Mouse (Mus musculus): ENCODE results near the gene Tph2. TPM values are rescaled to one million over a fixed set of nuclear protein-coding genes. Genes with fewer than 3 reads are reported as not detected.

Gene Tph2
- total and polyA plus RNA-seq, 3 experiments, result not detected

DNA sequence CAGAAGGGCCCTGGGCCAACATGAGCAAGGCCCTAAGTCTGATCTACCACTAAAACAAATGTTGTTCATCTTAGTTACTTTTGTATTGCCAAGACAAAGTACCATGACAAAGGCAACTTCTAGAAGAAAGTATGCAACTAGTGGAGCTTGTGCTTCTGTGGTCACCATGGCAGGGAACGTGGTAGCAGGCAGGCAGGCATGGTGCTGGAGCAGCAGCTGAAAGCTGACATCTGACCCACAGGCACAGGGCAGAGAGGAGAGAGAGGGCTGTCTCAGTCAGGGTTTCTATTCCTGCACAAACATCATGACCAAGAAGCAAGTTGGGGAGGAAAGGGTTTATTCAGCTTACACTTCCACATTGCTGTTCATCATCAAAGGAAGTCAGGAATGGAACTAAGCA lies 56.9 kb downstream of the Tph2 start:
- 56% methylated on average over 1 of the region's 1 CpGs for WGBS
- no peak overlapping the region for H3K4me3 ChIP-seq
- TF ChIP-seq EP300 (IDR thresholded peaks at IDR 0.05; ENCODE audit: insufficient read depth, low read depth, low read length) (no peak), CTCF (IDR thresholded peaks at IDR 0.05) (no peak), POLR2A (IDR thresholded peaks at IDR 0.05; ENCODE audit: insufficient read depth, low read depth, low read length) (no peak)
- DNase-seq, result no peak
- H3K4me1 ChIP-seq (ENCODE audit: control insufficient read depth, insufficient read depth, low read length), result no peaks in the 10 kb centered on the region
- H3K27me3 ChIP-seq (ENCODE audit: control insufficient read depth, insufficient read depth, low read length), result no peaks in the 10 kb centered on the region
- H3K79me2 ChIP-seq (replicated peaks; ENCODE audit: control insufficient read depth, insufficient read depth, low read length), result no peaks in the 10 kb centered on the region
- H3K9ac ChIP-seq (ENCODE audit: low read depth, low read length), result no peak overlapping the region
- no peaks in the 10 kb centered on the region for H3K36me3 ChIP-seq (ENCODE audit: control insufficient read depth, insufficient read depth, low read length)
- no peak overlapping the region for H3K27ac ChIP-seq
- intact Hi-C loops (cut with DNase I), result no loop called here

DNA sequence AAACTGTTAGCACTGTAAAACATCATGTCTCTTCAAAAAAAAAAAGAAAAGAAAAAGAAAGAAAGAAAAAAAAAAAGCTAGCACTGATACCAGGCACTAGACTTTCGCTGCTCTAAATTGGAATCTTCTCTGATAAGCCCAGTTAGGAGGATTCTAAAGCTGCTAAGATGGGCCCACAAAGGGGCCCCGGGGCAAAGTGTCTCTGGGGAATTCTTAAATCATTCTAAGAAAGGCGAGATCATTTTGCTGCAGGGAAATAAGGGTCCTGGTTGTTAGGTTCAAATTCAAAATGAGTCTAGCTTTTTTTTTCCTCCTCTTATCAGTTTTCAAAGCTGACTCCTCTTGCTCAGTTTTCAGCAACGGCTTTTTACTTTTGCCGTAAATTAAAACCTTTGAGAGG lies 59.3 kb downstream of the Tph2 start:
- no peak overlapping the region for H3K4me3 ChIP-seq
- H3K9ac ChIP-seq (ENCODE audit: low read depth, low read length), result no peak overlapping the region
- H3K36me3 ChIP-seq (ENCODE audit: control insufficient read depth, insufficient read depth, low read length), result no peaks in the 10 kb centered on the region
- no peak for DNase-seq
- intact Hi-C loops (cut with DNase I), result no loop called here
- 35% methylated on average over 5 of the region's 5 CpGs for WGBS
- H3K4me1 ChIP-seq (ENCODE audit: control insufficient read depth, insufficient read depth, low read length), result no peaks in the 10 kb centered on the region
- no peaks in the 10 kb centered on the region for H3K79me2 ChIP-seq (replicated peaks; ENCODE audit: control insufficient read depth, insufficient read depth, low read length)
- no peaks in the 10 kb centered on the region for H3K27me3 ChIP-seq (ENCODE audit: control insufficient read depth, insufficient read depth, low read length)
- no peak overlapping the region for H3K27ac ChIP-seq
- no peak for TF ChIP-seq POLR2A (IDR thresholded peaks at IDR 0.05; ENCODE audit: insufficient read depth, low read depth, low read length)
- TF ChIP-seq EP300 (IDR thresholded peaks at IDR 0.05; ENCODE audit: insufficient read depth, low read depth, low read length), result no peak
- TF ChIP-seq CTCF (IDR thresholded peaks at IDR 0.05), result no peak

DNA sequence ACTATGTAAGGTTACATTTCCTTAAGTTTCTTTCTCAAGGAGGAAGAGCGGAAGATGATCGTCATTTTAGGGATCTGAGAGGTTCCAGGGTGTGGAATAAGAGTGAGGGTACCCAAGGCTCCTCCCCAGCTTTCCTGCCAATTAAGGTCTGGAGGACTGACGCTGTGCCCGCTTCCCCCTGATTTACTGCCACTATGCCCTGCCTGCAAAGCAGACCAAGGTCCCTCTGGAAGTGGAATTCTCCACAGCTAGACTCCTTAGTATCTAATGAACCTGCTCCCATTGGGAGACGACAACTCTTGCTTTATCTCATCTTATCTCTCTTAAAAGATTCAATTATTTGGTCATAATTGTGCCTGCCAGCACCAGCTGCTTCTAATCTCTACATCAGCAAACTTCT lies 59.8 kb downstream of the Tph2 start:
- H3K4me3 ChIP-seq, result no peak overlapping the region
- intact Hi-C loops (cut with DNase I), result no loop called here
- H3K9ac ChIP-seq (ENCODE audit: low read depth, low read length), result no peak overlapping the region

DNA sequence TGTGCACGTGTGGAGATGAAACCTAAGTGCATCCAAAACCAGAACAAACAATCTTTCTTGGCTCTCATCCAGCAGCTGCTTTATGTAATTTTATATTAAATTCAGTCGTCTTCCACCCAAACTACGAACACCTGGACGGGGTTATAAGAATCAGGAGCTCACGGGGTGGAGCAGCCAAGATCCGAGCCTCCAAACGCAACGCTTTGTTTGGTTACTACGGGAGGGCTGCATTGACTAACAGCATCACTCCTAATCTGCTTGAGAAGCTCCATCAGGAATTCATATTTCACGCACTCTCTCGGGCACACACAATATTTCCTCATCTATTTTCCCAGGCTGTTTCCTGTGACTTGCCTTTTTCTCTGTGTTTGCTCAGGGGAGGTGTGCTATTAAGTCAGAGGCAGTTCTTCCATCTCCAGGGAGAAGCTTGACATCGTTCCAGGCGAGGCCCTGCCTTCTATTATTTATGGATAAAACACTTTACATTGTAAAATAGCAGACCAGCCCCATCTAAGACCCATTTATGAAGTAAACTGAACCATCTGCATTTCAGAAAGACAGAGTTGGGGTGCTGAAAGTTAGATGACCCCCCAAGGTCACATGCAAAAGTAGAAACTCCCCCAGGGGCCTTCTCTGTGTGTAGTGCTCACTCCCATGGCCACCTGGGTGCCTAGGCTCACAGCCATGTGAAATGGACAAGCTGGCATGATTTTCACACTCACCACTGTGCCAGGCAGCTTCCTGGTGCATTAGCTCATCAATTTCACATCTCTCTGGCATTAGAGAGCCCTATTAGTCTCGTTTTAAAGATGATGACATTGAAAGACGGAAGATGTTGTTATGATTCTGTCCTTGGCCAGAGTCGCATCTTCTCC lies 76.9 kb downstream of the Tph2 start:
- no peaks in the 10 kb centered on the region for H3K4me1 ChIP-seq (ENCODE audit: control insufficient read depth, insufficient read depth, low read length)
- H3K4me3 ChIP-seq, result no peak overlapping the region
- no peak overlapping the region for H3K27ac ChIP-seq
- no peak for TF ChIP-seq POLR2A (IDR thresholded peaks at IDR 0.05; ENCODE audit: insufficient read depth, low read depth, low read length)
- TF ChIP-seq CTCF (IDR thresholded peaks at IDR 0.05), result no peak
- no peak for TF ChIP-seq EP300 (IDR thresholded peaks at IDR 0.05; ENCODE audit: insufficient read depth, low read depth, low read length)
- H3K36me3 ChIP-seq (ENCODE audit: control insufficient read depth, insufficient read depth, low read length), result no peaks in the 10 kb centered on the region
- no peak for DNase-seq
- WGBS, result 64% methylated on average over 16 of the region's 16 CpGs
- intact Hi-C loops (cut with DNase I), result no loop called here
- H3K9ac ChIP-seq (ENCODE audit: low read depth, low read length), result no peak overlapping the region
- no peaks in the 10 kb centered on the region for H3K79me2 ChIP-seq (replicated peaks; ENCODE audit: control insufficient read depth, insufficient read depth, low read length)
- H3K27me3 ChIP-seq (ENCODE audit: control insufficient read depth, insufficient read depth, low read length), result no peaks in the 10 kb centered on the region

More for the DNA sequence above, 59.8 kb downstream of the Tph2 start:
- H3K27me3 ChIP-seq (ENCODE audit: control insufficient read depth, insufficient read depth, low read length), result no peaks in the 10 kb centered on the region
- no peak for DNase-seq
- H3K79me2 ChIP-seq (replicated peaks; ENCODE audit: control insufficient read depth, insufficient read depth, low read length), result no peaks in the 10 kb centered on the region
- 73% methylated on average over 5 of the region's 5 CpGs for WGBS
- no peak overlapping the region for H3K27ac ChIP-seq
- H3K4me1 ChIP-seq (ENCODE audit: control insufficient read depth, insufficient read depth, low read length), result no peaks in the 10 kb centered on the region
- no peak for TF ChIP-seq EP300 (IDR thresholded peaks at IDR 0.05; ENCODE audit: insufficient read depth, low read depth, low read length)
- TF ChIP-seq POLR2A (IDR thresholded peaks at IDR 0.05; ENCODE audit: insufficient read depth, low read depth, low read length), result no peak
- no peak for TF ChIP-seq CTCF (IDR thresholded peaks at IDR 0.05)
- no peaks in the 10 kb centered on the region for H3K36me3 ChIP-seq (ENCODE audit: control insufficient read depth, insufficient read depth, low read length)

DNA sequence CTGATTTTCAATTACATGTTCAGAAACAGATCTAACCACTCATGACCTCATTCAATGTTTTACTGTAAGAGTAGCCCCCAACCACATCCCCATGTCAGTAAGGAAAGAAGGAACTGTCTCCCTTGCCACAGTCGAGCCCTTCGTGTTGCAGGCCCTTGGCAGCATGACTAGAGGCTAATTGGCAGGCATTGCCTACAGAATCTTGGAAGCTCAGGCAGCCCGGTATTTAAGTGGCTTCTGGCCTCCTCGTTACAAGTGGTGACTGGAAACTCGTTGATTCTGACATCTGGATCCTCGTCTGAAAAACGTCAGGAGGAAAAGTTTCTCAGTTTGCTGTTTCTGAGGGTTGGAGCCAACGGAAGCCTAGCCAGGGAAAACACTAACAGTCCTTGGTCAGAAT lies 80.6 kb downstream of the Tph2 start:
- WGBS, result 47% methylated on average over 8 of the region's 8 CpGs
- peak in 1 of 2 experiments; percentile 28 for DNase-seq
- Histone ChIP-seq H3K9ac (ENCODE audit: low read depth, low read length) (no peak overlapping the region), H3K4me1 (ENCODE audit: control insufficient read depth, insufficient read depth, low read length) (no peaks in the 10 kb centered on the region), H3K4me3 (no peak overlapping the region), H3K36me3 (ENCODE audit: control insufficient read depth, insufficient read depth, low read length) (no peaks in the 10 kb centered on the region), H3K79me2 (replicated peaks; ENCODE audit: control insufficient read depth, insufficient read depth, low read length) (no peaks in the 10 kb centered on the region), H3K27ac (no peak overlapping the region), H3K27me3 (ENCODE audit: control insufficient read depth, insufficient read depth, low read length) (no peaks in the 10 kb centered on the region)
- no peak for TF ChIP-seq CTCF (IDR thresholded peaks at IDR 0.05)
- TF ChIP-seq POLR2A (IDR thresholded peaks at IDR 0.05; ENCODE audit: insufficient read depth, low read depth, low read length), result no peak
- TF ChIP-seq EP300 (IDR thresholded peaks at IDR 0.05; ENCODE audit: insufficient read depth, low read depth, low read length), result no peak
- intact Hi-C loops (cut with DNase I), result no loop called here

DNA sequence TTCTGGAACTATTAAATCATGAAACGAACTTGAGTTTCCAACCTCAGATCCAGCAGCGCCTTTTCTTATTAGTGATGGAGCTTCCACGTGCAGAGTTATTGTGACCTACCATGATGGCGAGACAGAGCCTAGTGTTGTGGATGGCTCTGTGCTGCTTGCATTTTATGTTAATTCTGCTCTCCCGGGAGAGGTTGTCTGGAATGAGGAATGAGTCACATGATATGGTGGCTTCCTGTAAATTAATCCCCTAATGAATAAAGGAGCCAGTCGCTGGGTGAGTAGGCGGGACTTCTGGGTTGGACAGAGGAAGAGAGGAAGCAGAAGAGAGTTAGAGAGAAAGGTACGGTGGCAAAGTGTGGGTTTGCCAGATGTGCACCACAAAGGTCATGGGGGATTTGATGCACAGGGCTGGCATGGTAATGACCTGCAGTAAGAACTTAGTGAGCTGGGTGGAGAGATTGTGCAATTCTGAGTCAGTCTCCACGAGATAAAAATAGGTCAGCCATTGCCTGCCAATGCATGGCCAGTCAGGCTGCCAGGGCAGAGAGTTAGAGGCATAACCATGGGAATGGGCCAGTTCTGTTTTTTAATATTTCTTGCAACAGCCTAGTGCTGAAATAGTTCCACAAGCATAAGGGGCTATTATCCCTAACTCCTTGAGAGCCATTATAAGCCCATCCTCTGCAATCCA lies 84.8 kb downstream of the Tph2 start:
- H3K4me1 ChIP-seq (ENCODE audit: control insufficient read depth, insufficient read depth, low read length), result no peaks in the 10 kb centered on the region
- H3K9ac ChIP-seq (ENCODE audit: low read depth, low read length), result no peak overlapping the region
- peak in 1 of 2 experiments; percentile 53 for DNase-seq
- H3K27me3 ChIP-seq (ENCODE audit: control insufficient read depth, insufficient read depth, low read length), result no peaks in the 10 kb centered on the region
- no peak for TF ChIP-seq EP300 (IDR thresholded peaks at IDR 0.05; ENCODE audit: insufficient read depth, low read depth, low read length)
- intact Hi-C loops (cut with DNase I), result no loop called here
- no peak overlapping the region for H3K4me3 ChIP-seq
- no peaks in the 10 kb centered on the region for H3K79me2 ChIP-seq (replicated peaks; ENCODE audit: control insufficient read depth, insufficient read depth, low read length)
- H3K27ac ChIP-seq, result no peak overlapping the region
- H3K36me3 ChIP-seq (ENCODE audit: control insufficient read depth, insufficient read depth, low read length), result no peaks in the 10 kb centered on the region
- 61% methylated on average over 9 of the region's 9 CpGs for WGBS

All from heart, adult 2 months (tissue).